Mouse (Mus musculus) central nervous system, embryonic 18 days (tissue): Measurements from ENCODE around the gene Cnot3. TPM values are rescaled to one million over a fixed set of nuclear protein-coding genes. Genes with fewer than 3 reads are reported as not detected.

Source experiments
- polyA plus RNA-seq: library from polyadenylated mRNA; depleted of rRNA; stranded (reverse); fragments of >200 nt; gene quantifications from 2 replicates; pipeline ENCODE4 v1.2.3, GENCODE M21; 2012; rRNA removed

Cnot3 gene
- polyA plus RNA-seq, result 38.3 and 44.8 TPM in 2 replicates

DNA sequence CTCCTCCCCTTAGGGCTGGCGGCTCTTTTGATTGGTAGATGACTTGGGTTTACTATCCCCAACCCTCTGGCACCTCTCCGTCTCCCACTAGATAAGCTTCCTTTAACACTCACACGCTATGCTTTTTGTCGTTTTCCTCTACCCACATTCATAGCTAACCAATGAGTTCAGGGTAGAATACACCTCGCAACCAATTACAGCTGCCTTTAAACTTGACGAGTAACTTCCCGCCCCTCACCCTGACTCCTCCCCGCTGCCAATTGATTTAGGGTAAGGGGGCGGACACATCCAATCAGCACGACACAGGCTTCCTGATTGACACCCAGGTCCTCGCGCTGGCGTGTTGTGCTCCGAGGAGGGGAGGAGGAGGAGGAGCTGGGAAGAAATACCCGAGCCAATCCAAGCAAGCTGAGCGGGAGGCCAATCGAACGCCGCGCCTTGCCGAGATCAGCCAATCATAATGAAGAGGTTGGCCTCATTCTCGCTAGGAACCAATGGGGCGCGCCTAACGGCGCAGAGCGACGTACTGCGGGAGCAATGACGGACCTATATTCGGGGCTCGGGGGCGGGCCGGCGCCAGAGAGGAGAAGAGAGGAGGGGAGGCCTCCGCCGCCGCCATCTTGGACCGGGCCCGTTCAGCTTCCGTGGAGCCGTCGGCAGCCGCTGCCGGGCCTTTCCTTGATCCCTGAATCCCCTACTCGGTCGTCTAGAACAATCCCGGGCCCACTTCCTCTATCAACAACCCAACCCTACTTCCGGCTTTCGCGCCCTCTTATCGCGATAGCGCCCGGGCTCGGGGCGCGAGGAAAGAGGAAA lies at the start of gene Cnot3:
Cnot3 (plus strand) TSS at position 597 of the 816 bp plus-strand sequence.

GRCm38 (mm10) chr7:3616057-3616388 lies 29.0 kb upstream of the Cnot3 start, which contains the start of gene Oscar:
TSS of gene Oscar (minus strand) at chr7:3616157.

GRCm38 (mm10) chr7:3617242-3617995 lies 27.6 kb upstream of the Cnot3 start, which contains the start of gene Ndufa3:
TSS of gene Ndufa3 (plus strand) at chr7:3617373.

GRCm38 (mm10) chr7:3629543-3630477 lies 15.3 kb upstream of the Cnot3 start, which contains the start of the genes Tfpt and Prpf31:
TSS of gene Tfpt (minus strand) at chr7:3629929.
TSS of gene Prpf31 (plus strand) at chr7:3629985.

DNA sequence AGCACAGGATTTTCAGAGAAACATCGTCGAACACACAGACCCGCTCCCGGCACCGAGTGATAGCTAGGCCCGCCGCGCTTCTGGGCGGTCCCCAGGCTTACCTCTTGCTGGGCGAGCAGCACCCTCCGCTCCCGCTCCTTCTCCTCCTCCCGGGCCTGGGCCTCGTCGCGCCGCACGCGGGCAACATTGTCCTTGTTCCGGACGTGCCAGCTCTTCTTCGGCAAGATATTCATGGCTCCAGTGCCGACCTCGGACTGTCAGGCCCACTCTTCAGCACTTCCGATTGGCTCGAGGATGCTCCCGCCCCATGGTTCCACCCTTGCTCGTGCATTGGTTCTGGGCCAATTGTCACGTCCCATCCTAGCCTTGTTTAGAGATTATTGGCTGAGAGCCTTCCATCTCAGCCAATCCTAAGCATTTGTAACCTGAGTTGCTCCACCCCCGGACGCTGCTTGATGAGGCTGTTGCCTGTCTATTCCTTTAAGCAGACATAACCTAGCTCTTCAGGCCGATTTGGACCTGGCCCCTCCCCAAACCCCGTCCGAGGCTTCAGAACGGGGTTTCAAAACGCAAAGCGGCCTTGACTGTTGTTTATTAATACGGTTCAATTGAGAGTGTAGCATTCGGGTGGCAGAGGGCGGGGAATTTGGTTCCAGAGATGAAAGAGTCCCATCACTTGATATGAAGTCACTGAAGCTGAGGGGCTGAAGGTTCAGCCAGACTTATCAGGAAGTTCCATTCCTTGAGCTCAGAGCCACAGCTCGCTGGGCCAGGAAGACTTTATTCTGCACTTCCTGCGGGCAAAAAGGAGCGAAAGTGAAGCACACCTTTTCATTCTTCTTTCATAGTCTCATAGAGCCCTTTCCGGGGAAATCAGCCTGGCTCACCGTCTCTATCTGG lies 20.4 kb downstream of the Cnot3 start, which contains the start of gene Leng1:
Leng1 (minus strand) TSS at position 626 of the 900 bp plus-strand sequence.

DNA sequence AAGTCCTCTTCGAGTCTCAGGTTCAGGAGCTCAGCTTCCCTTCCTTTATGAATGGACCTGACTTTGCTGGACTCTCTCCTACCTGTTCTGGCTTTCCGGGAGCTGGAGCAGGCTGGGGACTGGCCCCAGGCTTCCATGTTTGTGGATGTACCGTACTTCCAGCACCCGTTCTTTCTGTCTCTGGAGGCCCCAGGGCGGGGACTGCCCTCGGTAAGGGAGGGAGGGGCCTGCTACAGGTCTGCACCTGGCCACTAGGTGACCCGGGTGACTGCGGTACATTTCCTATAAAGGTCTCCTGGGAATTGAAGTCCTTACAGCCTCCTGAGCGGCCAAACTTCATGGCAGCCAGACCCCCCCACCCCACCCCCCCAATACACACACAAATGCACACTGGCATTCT lies 32.3 kb downstream of the Cnot3 start, which contains the start of gene Tmc4:
Tmc4 (minus strand) TSS at position 212 of the 400 bp plus-strand sequence.

DNA sequence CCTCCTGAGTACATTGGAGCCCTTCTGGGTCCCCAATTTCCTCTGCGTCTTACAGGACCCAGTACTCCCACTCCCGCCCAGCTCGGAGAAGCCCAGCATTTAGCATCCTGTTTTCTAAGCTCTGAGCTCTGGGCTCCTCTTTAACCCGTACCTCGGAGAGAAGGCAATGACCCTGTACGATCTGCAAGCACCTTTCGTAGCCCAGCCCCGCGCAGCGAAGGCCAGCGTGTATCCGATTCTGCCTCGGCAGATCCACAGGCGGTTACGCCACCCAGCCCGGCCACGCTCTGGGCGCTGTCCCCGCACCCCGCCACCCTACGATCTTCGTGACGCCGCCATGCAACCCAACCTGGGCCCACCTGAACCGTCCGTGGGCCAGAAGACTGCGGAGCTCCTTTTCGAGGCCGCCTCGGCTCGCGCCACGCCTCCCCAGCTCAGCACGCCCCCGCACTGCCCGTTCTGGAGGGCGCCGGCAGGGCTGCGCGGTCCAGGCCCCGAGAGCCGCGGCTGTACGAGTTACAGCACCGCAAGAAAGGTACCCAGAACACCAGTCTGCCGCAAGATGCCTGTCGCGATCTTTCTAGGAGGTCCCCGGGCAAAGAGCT lies 47.4 kb downstream of the Cnot3 start, which contains the start of gene Tsen34:
Tsen34 (plus strand) TSS at position 482 of the 605 bp plus-strand sequence.

DNA sequence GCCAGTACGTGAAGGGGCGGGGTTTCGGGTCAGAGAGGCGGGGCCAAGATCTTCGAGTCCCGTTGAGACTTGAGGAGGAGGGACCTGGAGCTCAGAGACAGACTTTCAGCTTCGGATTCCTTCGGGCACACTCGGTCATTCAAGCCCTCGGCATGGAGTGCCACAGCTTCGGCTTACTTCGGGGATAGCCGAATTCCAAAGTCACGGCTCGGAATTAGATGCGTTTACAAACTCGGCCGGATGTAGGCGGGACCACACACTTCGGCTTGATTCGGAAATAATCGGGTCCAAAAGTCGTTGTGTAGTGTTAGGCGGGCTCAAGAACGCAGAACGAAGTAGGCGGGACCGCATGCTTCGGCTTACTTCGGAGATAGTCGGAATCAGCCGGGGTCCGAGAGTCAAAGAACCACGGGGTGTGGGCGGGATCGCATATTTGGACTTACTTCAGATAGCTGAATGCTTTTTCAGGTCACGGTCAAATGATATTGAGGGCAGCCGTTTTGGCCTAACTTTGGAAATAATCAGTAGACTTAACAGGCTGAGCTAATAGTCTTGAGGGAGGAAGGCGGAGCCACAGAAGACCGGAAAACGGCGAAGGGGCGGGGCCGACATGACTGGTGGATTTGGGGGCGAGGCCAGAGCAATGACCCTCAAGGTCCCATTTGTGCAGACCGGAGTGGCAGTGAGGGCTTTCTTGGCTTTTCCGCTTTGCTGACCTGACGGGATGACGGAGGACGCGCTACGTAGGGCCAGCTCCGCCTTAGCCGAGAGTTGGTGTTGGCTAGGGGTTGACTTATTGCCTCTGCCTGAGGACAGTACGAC lies 48.1 kb downstream of the Cnot3 start, which contains the start of gene Mboat7:
Mboat7 (minus strand) TSS at position 537 of the 822 bp plus-strand sequence.

GRCm38 (mm10) chr7:3703879-3704441 lies 58.9 kb downstream of the Cnot3 start, which contains the start of gene Rps9:
TSS of gene Rps9 (plus strand) at chr7:3703993.

Other genes starting within 250 kb of the Cnot3 start
- 0.26 and 0.79 TPM in 2 replicates for gene Cacng6, start 221.1 kb upstream of the Cnot3 start, polyA plus RNA-seq
- gene Tarm1, start 142.6 kb upstream of the Cnot3 start, polyA plus RNA-seq, result 0.05 TPM in 1 of 2 replicates, not detected in the other
- gene Oscar, start 29.1 kb upstream of the Cnot3 start, polyA plus RNA-seq, result 2.0 and 2.9 TPM in 2 replicates
- 267 and 278 TPM in 2 replicates for gene Ndufa3, start 27.9 kb upstream of the Cnot3 start, polyA plus RNA-seq
- gene Tfpt, start 15.3 kb upstream of the Cnot3 start, polyA plus RNA-seq, result 36.2 and 36.8 TPM in 2 replicates
- gene Prpf31, start 15.3 kb upstream of the Cnot3 start, polyA plus RNA-seq, result 68.3 and 70.2 TPM in 2 replicates
- 8.5 and 10.0 TPM in 2 replicates for gene Leng1, start 20.6 kb downstream of the Cnot3 start, polyA plus RNA-seq
- gene Tmc4, start 32.3 kb downstream of the Cnot3 start, polyA plus RNA-seq, result 14.6 and 16.1 TPM in 2 replicates
- 188 and 193 TPM in 2 replicates for gene Tsen34, start 47.6 kb downstream of the Cnot3 start, polyA plus RNA-seq
- gene Mboat7, start 48.3 kb downstream of the Cnot3 start, polyA plus RNA-seq, result 90.4 and 97.2 TPM in 2 replicates
- 2,244 and 2,252 TPM in 2 replicates for gene Rps9, start 58.7 kb downstream of the Cnot3 start, polyA plus RNA-seq
- gene Pirb, start 75.1 kb downstream of the Cnot3 start, polyA plus RNA-seq, result 0.23 and 0.28 TPM in 2 replicates
- gene Gm15448, start 180.4 kb downstream of the Cnot3 start, polyA plus RNA-seq, result not detected in 2 replicates
- gene Pira2, start 199.8 kb downstream of the Cnot3 start, polyA plus RNA-seq, result not detected in 2 replicates